Mouse (Mus musculus): ENCODE data around the gene Agpat1.

DNA sequence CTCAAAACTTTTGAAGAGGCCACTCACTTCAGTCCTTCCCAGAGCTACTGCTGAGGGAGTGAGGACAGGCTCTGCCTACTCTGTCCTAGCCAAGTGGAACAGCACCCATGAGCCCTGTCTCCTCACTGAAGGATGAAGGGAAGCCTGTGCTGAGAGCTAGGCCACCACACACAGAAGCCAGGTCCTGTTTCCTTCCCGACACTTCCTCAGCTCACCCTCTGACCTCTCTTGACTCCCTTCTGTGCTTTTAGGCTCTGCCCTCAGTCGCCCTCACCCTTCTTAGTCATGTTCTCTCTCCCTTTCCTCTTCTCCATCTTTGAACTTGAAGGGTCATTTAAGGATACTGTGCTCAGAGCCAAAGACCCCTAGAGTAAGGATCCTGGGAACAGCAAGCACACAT lies 53.2 kb downstream of the Agpat1 start:
- TF ChIP-seq POLR2A (IDR thresholded peaks at IDR 0.05; ENCODE audit: borderline replicate concordance, extremely low read depth, low read depth, low read length), result no peak
- no peak for TF ChIP-seq CTCF (IDR thresholded peaks at IDR 0.05; ENCODE audit: insufficient read depth, low read length)

Measured in lung, adult 2 months (tissue).